Mouse (Mus musculus) right cerebral cortex, postnatal 14 days (tissue): ENCODE measurements around the gene Fubp1.

ENCODE experiments used
- DNase-seq: peaks from one replicate; pipeline ENCODE4 v3.0.0; 2022

Fubp1 gene

GRCm38 (mm10) chr3:152284306-152284705 lies 74.1 kb downstream of the Fubp1 start:
- DNase-seq = no peak

DNA sequence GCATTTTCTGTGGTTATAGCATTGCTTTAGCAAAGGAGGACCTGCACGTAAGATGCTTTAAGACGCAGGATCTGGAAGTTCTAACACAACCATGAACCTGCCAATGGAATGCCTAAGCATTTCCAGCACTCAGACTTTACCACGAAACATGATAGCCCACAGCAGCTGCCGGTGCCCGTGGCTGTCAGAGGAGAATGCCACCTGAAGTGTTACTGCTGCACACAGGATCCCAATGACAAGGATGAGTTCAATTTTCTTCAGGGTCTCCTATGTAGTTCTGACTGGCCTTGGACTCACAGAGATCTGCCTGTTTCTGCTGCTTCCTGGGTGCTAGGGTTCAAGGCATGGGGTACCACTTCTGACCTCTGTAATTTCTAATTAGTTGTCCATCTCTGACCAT lies 74.5 kb downstream of the Fubp1 start:
- DNase-seq = no peak
